Mouse (Mus musculus): Measurements from ENCODE around the gene Stk36.

Stk36 gene

GRCm38 (mm10) chr1:74668371-74668770 is 67.1 kb downstream of the Stk36 start:
- no peak for DNase-seq (ENCODE audit: low spot score in 2 of 2)

- no peak for DNase-seq (ENCODE audit: low spot score in 2 of 2)
These were observed 71.5 kb downstream of the Stk36 start for GRCm38 (mm10) chr1:74672731-74673130.

GRCm38 (mm10) chr1:74676863-74677262 is 75.6 kb downstream of the Stk36 start:
- DNase-seq (ENCODE audit: low spot score in 2 of 2), result no peak

- DNase-seq (ENCODE audit: low spot score in 2 of 2), result no peak
These were observed 76.6 kb downstream of the Stk36 start for GRCm38 (mm10) chr1:74677843-74678242.
